Mouse (Mus musculus) T-helper 2 cell (primary cell): ENCODE results near the gene Bmpr1b.

ENCODE experiments used
- in situ Hi-C: fragments of 300-600 bp; cut with MboI, MseI; formaldehyde crosslinking; loops from one replicate; pipeline ENCODE4 v1.15.1; 2025; ENCODE audit warnings: high pct_unique_total_duplicates

Bmpr1b gene

DNA sequence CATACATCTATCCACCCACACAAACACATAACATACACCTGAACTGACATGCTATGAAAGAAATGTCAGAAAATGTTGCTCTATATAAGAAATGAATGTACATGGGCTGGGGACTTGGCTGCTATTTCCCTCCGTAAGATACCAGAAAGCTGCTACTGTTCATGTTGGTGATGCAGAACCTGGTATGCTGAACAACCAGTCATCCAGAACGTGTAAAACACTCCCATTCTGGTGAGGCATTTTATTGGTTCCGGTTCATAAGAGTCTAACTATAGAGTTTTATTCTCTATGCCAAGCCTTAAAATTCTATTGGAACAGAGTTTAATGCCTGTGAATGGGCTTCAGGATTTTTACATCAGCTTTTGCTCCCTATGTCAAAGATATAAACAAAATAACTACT, 55.0 kb downstream of the Bmpr1b start:
- in situ Hi-C loops, result no loop called here

DNA sequence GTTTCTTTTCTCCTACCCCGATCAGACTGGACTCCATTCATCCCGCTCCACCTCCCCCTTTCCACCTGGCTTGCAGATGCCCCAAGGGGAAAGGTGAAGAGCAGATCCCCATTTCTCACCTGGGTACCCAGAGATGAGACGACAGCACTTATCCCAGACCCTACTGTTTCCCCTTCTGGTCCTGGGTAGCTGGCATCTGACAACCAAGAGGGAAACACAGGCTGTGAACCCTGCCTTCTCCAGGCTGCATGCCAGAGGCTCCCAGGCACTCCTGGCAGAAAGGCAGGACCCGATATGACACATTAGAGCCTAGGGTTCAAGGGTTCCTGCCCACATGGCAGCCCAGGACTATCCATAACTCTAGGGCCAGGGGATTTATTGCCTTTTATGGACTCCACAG, 56.0 kb downstream of the Bmpr1b start:
- in situ Hi-C loops, result no loop called here

DNA sequence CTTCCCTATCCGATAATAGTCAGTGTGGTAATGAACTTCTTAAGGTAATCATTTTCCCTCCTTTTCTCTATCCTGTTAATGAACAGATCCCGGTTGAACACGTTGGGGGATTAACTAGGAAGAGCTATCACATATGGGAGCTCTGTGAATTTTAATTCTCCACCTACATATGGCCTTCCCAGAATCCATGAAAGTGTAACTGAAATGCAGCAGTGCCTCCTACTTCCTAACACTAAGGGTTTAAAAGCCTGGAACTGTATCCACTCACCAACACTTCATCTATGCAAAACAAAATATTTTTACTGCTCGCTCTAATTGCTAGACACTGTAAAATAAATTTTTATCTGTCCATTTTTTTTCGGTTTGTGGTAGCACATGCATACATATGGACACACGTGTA, 63.0 kb downstream of the Bmpr1b start:
- in situ Hi-C loops, result no loop called here

DNA sequence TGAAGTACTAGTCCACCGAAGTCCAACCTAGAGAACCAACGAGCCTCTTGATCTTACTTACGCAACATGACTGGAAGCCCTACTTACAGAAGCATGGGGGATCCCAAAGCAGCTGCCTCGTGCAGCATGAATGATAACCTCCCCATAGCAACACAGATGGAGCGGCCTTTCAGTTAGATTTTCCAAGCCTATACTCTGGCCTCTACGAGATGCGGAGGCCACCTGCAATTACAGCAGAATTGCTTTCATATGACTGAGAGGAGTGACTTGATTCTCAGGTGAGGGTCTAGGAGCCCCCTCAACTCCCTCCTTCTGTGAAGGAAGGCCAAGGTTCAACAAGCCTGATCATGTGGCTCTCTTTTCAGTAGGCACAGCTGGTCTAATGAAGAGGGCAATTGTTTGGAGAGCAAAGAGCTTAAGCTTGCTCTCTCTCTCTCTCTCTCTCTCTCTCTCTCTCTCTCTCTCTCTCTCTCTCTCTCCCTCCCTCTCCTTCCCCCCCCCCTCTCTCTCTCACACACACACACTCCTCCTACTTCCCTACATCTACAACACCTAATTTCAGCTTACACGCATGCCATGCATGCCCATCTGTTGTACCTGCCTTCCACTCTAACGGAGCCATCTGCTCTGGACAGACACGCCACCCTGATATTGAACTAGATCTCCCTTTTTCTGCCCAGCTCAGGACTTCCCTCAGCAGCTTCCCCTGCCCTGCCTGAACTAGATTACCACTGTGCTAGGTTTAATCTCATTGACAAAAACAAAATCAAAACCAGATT, 65.0 kb downstream of the Bmpr1b start:
- in situ Hi-C loops, result no loop called here

DNA sequence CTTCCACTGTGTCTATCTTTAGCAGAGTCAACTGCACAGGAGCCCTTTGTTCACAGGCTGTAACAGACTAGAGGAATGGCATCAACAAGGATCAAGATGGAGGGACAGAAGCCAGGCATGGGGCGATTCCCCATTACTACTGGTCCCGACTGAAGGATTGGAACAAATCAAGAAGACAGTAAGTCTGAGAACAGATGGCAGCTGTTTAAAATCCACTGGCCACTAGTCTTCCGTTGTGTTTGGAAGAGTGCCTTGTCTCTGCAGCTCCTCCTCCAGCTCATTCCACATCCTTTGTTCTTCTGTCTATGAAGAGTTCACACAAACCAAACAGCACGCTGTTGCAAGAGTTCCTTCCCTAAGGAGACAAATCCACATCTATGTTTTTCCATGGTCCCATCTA, 65.6 kb downstream of the Bmpr1b start:
- in situ Hi-C loops, result no loop called here

- in situ Hi-C loops, result no loop called here
Measured at GRCm38 (mm10) chr3:142099151-142099550, 70.1 kb downstream of the Bmpr1b start.

- in situ Hi-C loops, result no loop called here
Measured at GRCm38 (mm10) chr3:142094049-142094448, 75.2 kb downstream of the Bmpr1b start.

GRCm38 (mm10) chr3:142089684-142090083, 79.5 kb downstream of the Bmpr1b start:
- in situ Hi-C loops, result no loop called here

GRCm38 (mm10) chr3:142085938-142086337, 83.3 kb downstream of the Bmpr1b start:
- in situ Hi-C loops, result no loop called here

- in situ Hi-C loops, result loop anchor here (5.0 kb wide), 1 partner anchor 47 kb away; no protein-coding TSS in a partner anchor
Measured at GRCm38 (mm10) chr3:142084091-142084490, 85.1 kb downstream of the Bmpr1b start.

DNA sequence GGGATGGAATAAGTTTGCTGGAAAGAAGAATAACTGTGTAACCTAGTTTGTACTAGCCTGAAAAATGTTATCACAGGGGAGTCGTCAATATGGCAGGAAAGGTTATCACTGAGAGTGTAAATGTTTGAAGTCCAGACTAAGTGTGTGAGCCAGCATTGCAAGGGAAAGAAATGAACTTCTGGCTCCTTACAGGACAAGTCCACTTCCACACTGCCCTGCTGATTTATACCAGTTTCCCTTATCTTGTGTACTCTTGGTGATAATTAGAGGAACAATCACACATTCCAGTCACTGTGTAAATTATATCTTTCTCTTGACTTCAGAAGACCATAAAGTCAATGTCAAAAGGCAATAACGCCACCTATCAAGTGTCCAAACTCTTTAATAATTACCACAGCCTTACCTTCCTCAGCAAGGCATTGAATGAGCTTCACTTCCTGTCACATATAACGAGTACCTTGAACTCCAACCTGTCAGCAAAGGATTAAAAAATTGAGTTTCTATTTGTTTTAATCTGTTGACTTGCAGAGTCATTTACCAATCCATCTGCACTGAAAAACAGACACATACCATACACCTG, 91.4 kb downstream of the Bmpr1b start:
- in situ Hi-C loops, result no loop called here

GRCm38 (mm10) chr3:142071601-142072000, 97.6 kb downstream of the Bmpr1b start:
- in situ Hi-C loops, result no loop called here

DNA sequence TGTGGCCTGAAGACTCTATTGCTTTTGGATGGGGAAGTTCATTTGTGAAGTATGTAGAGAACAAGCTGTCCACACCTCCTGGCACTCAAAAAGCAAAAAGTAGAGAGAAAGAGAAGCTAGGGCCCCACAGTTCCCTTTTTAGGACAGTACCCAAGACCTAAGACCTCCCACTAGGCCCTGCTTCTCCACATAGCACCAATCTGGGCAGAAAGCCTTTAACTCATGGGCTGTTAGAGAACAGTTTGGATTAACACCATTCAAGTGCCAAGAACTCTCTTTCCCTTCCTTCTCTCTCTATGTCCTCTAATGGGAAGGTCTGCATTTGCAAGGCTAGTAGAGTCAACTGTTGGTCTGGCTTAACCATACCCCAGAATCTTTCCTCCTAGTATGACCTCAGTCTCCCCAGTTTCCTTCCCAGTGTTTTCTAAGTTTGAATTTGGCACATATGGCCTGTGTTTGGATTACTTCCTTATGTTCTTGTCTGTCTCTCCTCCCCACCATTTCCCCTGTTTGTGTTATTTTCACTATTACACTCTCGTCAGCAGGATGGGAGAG, 102.4 kb downstream of the Bmpr1b start:
- in situ Hi-C loops, result no loop called here

DNA sequence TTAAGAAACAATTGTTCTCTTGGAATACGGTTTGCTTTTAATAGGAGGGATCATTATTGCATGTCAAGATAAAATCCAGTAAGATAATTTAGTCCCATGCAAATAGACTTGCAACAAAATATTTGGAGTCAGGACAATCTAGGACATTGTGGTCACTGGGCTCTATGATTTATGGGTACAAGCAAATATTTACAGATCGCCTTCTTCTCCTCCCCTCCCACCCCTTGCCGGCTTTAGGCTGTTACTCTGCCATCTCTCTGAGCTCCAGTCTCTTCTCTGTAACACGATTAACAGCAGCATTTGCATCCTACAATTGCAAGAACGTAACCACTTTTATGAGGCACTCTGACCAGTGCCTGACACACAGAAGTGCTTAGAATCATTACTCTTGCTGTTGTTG, 104.1 kb downstream of the Bmpr1b start:
- in situ Hi-C loops, result no loop called here

DNA sequence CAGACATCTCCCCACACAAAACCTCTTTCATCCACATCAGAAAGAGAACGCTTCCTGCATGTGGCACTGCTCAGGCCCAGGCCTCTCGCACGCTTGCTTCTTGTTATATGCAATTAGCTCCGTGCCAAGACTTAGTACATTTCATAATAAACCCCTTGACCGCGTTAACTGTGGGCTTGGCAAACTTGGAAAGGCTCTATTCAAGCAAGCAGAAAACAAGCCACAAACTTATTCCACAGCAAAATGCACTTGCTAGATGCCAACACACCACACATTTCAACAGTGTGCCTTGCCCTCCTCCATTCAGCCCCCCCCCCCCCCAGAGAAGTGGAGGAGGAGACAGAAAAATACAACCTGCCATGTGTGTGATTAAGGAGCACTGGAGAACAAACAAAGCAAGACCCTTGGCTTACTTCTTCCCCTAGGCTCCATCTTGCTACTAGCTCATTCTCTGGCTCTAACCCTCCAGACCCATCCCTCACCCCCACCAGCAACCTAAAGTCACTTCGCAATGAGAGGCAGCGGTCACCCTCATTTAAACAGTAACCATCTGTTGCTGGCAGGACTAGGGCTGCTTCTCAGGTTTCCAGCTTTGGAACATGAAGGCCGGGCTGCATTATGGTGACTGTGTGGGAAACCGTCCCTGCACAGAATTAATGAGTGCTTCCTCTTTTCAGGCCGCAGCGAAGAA, 105.5 kb downstream of the Bmpr1b start:
- in situ Hi-C loops, result no loop called here

GRCm38 (mm10) chr3:142061267-142061666, 108.0 kb downstream of the Bmpr1b start:
- in situ Hi-C loops, result no loop called here

DNA sequence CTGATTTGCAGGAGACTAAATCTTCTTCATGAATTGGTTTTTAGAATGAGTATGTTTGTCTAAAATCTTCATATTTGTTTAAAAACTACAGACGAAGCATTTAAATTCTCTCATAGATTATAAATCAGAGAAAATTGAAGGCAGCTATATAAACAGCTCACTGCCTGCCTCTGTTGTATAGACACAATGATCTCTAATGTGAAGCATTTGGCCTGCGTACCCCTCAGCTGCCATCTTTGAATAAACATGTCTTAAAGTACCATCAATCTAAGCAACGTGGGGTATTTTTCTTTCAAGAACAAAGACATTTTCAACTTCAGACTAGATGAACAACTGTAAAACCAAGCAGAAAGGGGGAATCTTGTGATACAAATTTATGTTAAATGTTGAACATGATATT, 109.3 kb downstream of the Bmpr1b start:
- in situ Hi-C loops, result no loop called here

GRCm38 (mm10) chr3:142050681-142051080, 118.5 kb downstream of the Bmpr1b start:
- in situ Hi-C loops, result no loop called here

- in situ Hi-C loops, result no loop called here
Measured at GRCm38 (mm10) chr3:142049610-142050009, 119.6 kb downstream of the Bmpr1b start.

- in situ Hi-C loops, result no loop called here
Measured at GRCm38 (mm10) chr3:142049093-142049492, 120.1 kb downstream of the Bmpr1b start.

DNA sequence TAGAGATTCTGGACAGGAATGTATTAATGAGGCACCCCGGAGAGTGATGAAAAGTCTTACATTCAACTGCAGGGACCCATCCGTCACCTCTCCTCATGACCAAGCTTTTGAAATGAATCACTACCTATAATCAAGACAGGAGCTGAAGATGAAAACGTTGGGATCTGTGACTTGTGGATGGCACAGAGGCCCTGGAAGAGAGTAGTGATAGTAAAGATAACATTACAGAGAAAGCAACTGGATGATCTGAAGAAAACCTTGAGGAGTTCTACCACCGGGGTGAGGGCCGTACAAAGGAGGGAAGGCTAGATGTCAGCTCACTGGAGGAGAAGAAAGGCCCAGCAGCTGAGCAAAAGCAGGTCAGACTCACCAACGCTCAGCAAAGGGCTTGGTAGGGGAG, 120.7 kb downstream of the Bmpr1b start:
- in situ Hi-C loops, result no loop called here

GRCm38 (mm10) chr3:142043463-142043862, 125.8 kb downstream of the Bmpr1b start:
- in situ Hi-C loops, result no loop called here

- in situ Hi-C loops, result no loop called here
Measured at GRCm38 (mm10) chr3:142043006-142043405, 126.2 kb downstream of the Bmpr1b start.
